Mouse (Mus musculus): Measurements from ENCODE around the gene Myo18b.

DNA sequence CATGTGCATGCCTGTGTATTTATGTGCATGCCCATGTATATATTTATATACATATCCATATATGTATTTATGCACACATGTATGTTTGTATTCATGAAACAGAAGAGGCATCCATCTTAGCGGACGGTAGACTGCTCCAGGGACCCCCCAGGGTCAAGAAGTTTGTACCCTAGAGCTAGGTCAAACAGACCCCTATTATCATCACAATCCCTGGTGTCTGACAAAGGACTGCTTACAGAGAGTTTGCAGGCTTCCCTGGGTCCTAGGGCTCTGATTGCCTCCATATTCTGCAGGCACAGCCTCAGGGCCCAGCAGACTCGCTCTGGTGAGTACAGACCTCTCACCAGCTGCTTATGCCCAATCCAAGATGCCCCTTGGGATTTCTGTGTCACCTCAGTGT, 51.7 kb downstream of the Myo18b start:
- TF ChIP-seq CTCF (IDR thresholded peaks at IDR 0.05; ENCODE audit: control insufficient read depth, insufficient read depth, low read length), result no peak
- TF ChIP-seq POLR2A (IDR thresholded peaks at IDR 0.05; ENCODE audit: borderline replicate concordance, control insufficient read depth, low read depth, low read length), result no peak
